Mouse (Mus musculus): ENCODE results near the gene Inca1.

GRCm38 (mm10) chr11:70711026-70711425 lies 11.1 kb upstream of the Inca1 start:
- TF ChIP-seq CTCF (IDR thresholded peaks at IDR 0.05; ENCODE audit: low read depth) (no peak), EP300 (IDR thresholded peaks at IDR 0.05; ENCODE audit: low read depth) (no peak)
